Mouse (Mus musculus) stomach, embryonic 16.5 days (tissue): ENCODE measurements around the gene Esr2. TPM values are rescaled to one million over a fixed set of nuclear protein-coding genes. Genes with fewer than 3 reads are reported as not detected.

Experiments used
- ATAC-seq: fragments of 200-750 bp; cut with Nextera tagmentation; 2 replicates; pipeline ENCODE4 v1.8.0; 2017; ENCODE audit warnings: moderate number of reproducible peaks, moderate TSS enrichment; ENCODE audit not compliant: insufficient read depth, low FRiP score
- H3K27ac ChIP-seq: fragments of 300-500 bp; sonication (generic); 2 replicates; pipeline ENCODE4 v1.5.1; 2014; ENCODE audit warnings: low read length
- H3K27me3 ChIP-seq: fragments of 300-500 bp; sonication (generic); 2 replicates; pipeline ENCODE4 v1.6.1; 2014; ENCODE audit warnings: low read length, control low read depth, mixed read lengths; ENCODE audit not compliant: control insufficient read depth, insufficient read depth
- H3K36me3 ChIP-seq: fragments of 300-500 bp; sonication (generic); 2 replicates; pipeline ENCODE4 v1.6.1; 2014; ENCODE audit warnings: low read length; ENCODE audit not compliant: control insufficient read depth, insufficient read depth
- H3K4me1 ChIP-seq: fragments of 300-500 bp; sonication (generic); 2 replicates; pipeline ENCODE4 v1.6.1; 2014; ENCODE audit warnings: low read length, control low read depth, mixed read lengths; ENCODE audit not compliant: control insufficient read depth, insufficient read depth
- H3K4me2 ChIP-seq: fragments of 300-500 bp; sonication (generic); 2 replicates; pipeline ENCODE4 v1.6.1; 2014; ENCODE audit warnings: low read depth, low read length, mixed read lengths
- H3K4me3 ChIP-seq: fragments of 300-500 bp; sonication (generic); replicated peaks from 2 replicates; pipeline ENCODE4 v1.5.1; 2014; ENCODE audit warnings: mild to moderate bottlenecking, low read length
- H3K9ac ChIP-seq: fragments of 300-500 bp; sonication (generic); 2 replicates; pipeline ENCODE4 v1.6.1; 2014; ENCODE audit warnings: low read length
- H3K9me3 ChIP-seq: fragments of 300-500 bp; sonication (generic); replicated peaks from 2 replicates; pipeline ENCODE4 v1.6.1; 2016; ENCODE audit warnings: low read length, control low read depth; ENCODE audit not compliant: control insufficient read depth
- WGBS: fragments of 180-500 bp; shearing (Covaris S2); extraction: QIAGEN DNeasy Blood & Tissue Kit; methylation state at CpG from one replicate; pipeline ENCODE4 v1.1.7; 2014; 5-methylcytosine and 5-hydroxymethylcytosine counted together
- polyA plus RNA-seq: library from polyadenylated mRNA; unstranded; fragments of >200 nt; fragmentation: Nextera tagmentation; extraction: Ambion mirVana; gene quantifications from 2 replicates; pipeline ENCODE4 v1.2.1, GENCODE M21; 2015

Esr2 gene
- polyA plus RNA-seq, 1 experiment from 2014 or later = 0.06 TPM

GRCm38 (mm10) chr12:76130891-76131290, 46.2 kb downstream of the Esr2 start:
- no peaks in the 10 kb centered on the region for H3K36me3 ChIP-seq
- no peak overlapping the region for H3K27ac ChIP-seq
- H3K4me1 ChIP-seq = no peaks in the 10 kb centered on the region
- H3K9me3 ChIP-seq = no peaks in the 10 kb centered on the region
- H3K27me3 ChIP-seq = no peaks in the 10 kb centered on the region
- no peak overlapping the region for H3K9ac ChIP-seq
- no peak for ATAC-seq
- H3K4me2 ChIP-seq = no peak overlapping the region
- WGBS = 79% methylated on average over 6 of the region's 6 CpGs
- no peak overlapping the region for H3K4me3 ChIP-seq

GRCm38 (mm10) chr12:76130281-76130680, 46.8 kb downstream of the Esr2 start:
- 24% methylated on average over 4 of the region's 4 CpGs for WGBS
- no peak overlapping the region for H3K27ac ChIP-seq

GRCm38 (mm10) chr12:76128831-76129230, 48.2 kb downstream of the Esr2 start:
- H3K9me3 ChIP-seq = no peaks in the 10 kb centered on the region
- H3K4me2 ChIP-seq = no peak overlapping the region
- H3K27me3 ChIP-seq = no peaks in the 10 kb centered on the region
- H3K36me3 ChIP-seq = no peaks in the 10 kb centered on the region
- H3K4me1 ChIP-seq = no peaks in the 10 kb centered on the region
- no peak for ATAC-seq
- 78% methylated on average over 10 of the region's 10 CpGs for WGBS
- no peak overlapping the region for H3K9ac ChIP-seq
- H3K4me3 ChIP-seq = no peak overlapping the region
- no peak overlapping the region for H3K27ac ChIP-seq

More at GRCm38 (mm10) chr12:76130281-76130680, 46.8 kb downstream of the Esr2 start:
- no peaks in the 10 kb centered on the region for H3K9me3 ChIP-seq
- no peaks in the 10 kb centered on the region for H3K27me3 ChIP-seq
- no peaks in the 10 kb centered on the region for H3K4me1 ChIP-seq
- no peak overlapping the region for H3K9ac ChIP-seq
- no peak overlapping the region for H3K4me2 ChIP-seq
- no peak for ATAC-seq
- H3K4me3 ChIP-seq = no peak overlapping the region
- H3K36me3 ChIP-seq = no peaks in the 10 kb centered on the region

GRCm38 (mm10) chr12:76128306-76128705, 48.8 kb downstream of the Esr2 start:
- Histone ChIP-seq H3K4me2 (no peak overlapping the region), H3K9me3 (no peaks in the 10 kb centered on the region), H3K4me1 (no peaks in the 10 kb centered on the region), H3K36me3 (no peaks in the 10 kb centered on the region), H3K9ac (no peak overlapping the region), H3K4me3 (no peak overlapping the region), H3K27me3 (no peaks in the 10 kb centered on the region), H3K27ac (no peak overlapping the region)
- 49% methylated on average over 3 of the region's 3 CpGs for WGBS
- no peak for ATAC-seq

- ATAC-seq = no peak
- no peak overlapping the region for H3K4me3 ChIP-seq
- no peaks in the 10 kb centered on the region for H3K4me1 ChIP-seq
- H3K27ac ChIP-seq = no peak overlapping the region
- no peaks in the 10 kb centered on the region for H3K9me3 ChIP-seq
- H3K4me2 ChIP-seq = no peak overlapping the region
- WGBS = 84% methylated on average over 6 of the region's 6 CpGs
- no peak overlapping the region for H3K9ac ChIP-seq
- no peaks in the 10 kb centered on the region for H3K36me3 ChIP-seq
- no peaks in the 10 kb centered on the region for H3K27me3 ChIP-seq
These were observed 53.8 kb downstream of the Esr2 start for GRCm38 (mm10) chr12:76123223-76123622.

- H3K27ac ChIP-seq = no peak overlapping the region
- no peaks in the 10 kb centered on the region for H3K36me3 ChIP-seq
- WGBS = 51% methylated on average over 4 of the region's 4 CpGs
- no peak for ATAC-seq
- no peak overlapping the region for H3K4me3 ChIP-seq
- H3K9me3 ChIP-seq = no peaks in the 10 kb centered on the region
- no peak overlapping the region for H3K4me2 ChIP-seq
- no peak overlapping the region for H3K9ac ChIP-seq
- no peaks in the 10 kb centered on the region for H3K27me3 ChIP-seq
- H3K4me1 ChIP-seq = no peaks in the 10 kb centered on the region; the same call in 1 of the 2 replicates
These were observed 59.4 kb downstream of the Esr2 start for GRCm38 (mm10) chr12:76117632-76118153.

GRCm38 (mm10) chr12:76116577-76116976, 60.5 kb downstream of the Esr2 start:
- no peak for ATAC-seq
- 57% methylated on average over 4 of the region's 4 CpGs for WGBS

GRCm38 (mm10) chr12:76111046-76111445, 66.0 kb downstream of the Esr2 start:
- Histone ChIP-seq H3K9me3 (no peaks in the 10 kb centered on the region), H3K4me3 (no peak overlapping the region), H3K36me3 (peaks cover 14% of the 10 kb centered on the region; the same call in 1 of the 2 replicates), H3K9ac (no peak overlapping the region), H3K4me2 (no peak overlapping the region), H3K4me1 (no peaks in the 10 kb centered on the region), H3K27ac (no peak overlapping the region), H3K27me3 (no peaks in the 10 kb centered on the region)
- 78% methylated on average over 3 of the region's 3 CpGs for WGBS
- no peak for ATAC-seq

More at GRCm38 (mm10) chr12:76116577-76116976, 60.5 kb downstream of the Esr2 start:
- Histone ChIP-seq H3K27me3 (no peaks in the 10 kb centered on the region), H3K4me1 (no peaks in the 10 kb centered on the region; the same call in 1 of the 2 replicates), H3K36me3 (0 out of 2 replicates have a peak, but pooled peaks cover 3% of the 10 kb centered on the region), H3K4me2 (no peak overlapping the region), H3K9ac (no peak overlapping the region), H3K27ac (no peak overlapping the region), H3K9me3 (no peaks in the 10 kb centered on the region), H3K4me3 (no peak overlapping the region)

- no peak overlapping the region for H3K9ac ChIP-seq
- no peaks in the 10 kb centered on the region for H3K4me1 ChIP-seq
- 91% methylated on average over 15 of the region's 15 CpGs for WGBS
- no peak overlapping the region for H3K27ac ChIP-seq
- H3K36me3 ChIP-seq = peaks cover 14% of the 10 kb centered on the region; the same call in 1 of the 2 replicates
- no peak for ATAC-seq
- H3K9me3 ChIP-seq = no peaks in the 10 kb centered on the region
- H3K4me3 ChIP-seq = no peak overlapping the region
- no peak overlapping the region for H3K4me2 ChIP-seq
- no peaks in the 10 kb centered on the region for H3K27me3 ChIP-seq
These were observed 67.2 kb downstream of the Esr2 start for GRCm38 (mm10) chr12:76109646-76110405.
